Mouse (Mus musculus) left cerebral cortex, postnatal 10 days (tissue): ENCODE results near the gene Snapin. TPM values are rescaled to one million over a fixed set of nuclear protein-coding genes. Genes with fewer than 3 reads are reported as not detected.

Experiments used
- total RNA-seq, 2 experiments: library from RNA; stranded (reverse); gene quantifications; 2 replicates each; pipeline ENCODE4 v1.2.3; 2021

The Snapin gene
- total RNA-seq, 2 experiments from 2014 or later: 46.7 to 47.9 TPM

Other genes with a start within 250 kb of the Snapin start
- gene Creb3l4, start 247.5 kb downstream of the Snapin start, total RNA-seq: under 1 TPM in 1 of 2 experiments, not detected in 1; 0.24 TPM
- gene Slc39a1, start 242.9 kb downstream of the Snapin start, total RNA-seq: 10 to 100 TPM; 47.7 to 49.0 TPM
- gene Crtc2, start 236.9 kb downstream of the Snapin start, total RNA-seq: 10 to 100 TPM; 26.4 to 31.2 TPM
- 10 to 100 TPM; 25.2 to 27.1 TPM for gene Dennd4b, start 225.8 kb downstream of the Snapin start, total RNA-seq
- gene Gatad2b, start 197.9 kb downstream of the Snapin start, total RNA-seq: 10 to 100 TPM; 90.0 to 90.5 TPM
- 10 to 100 TPM; 11.5 to 12.1 TPM for gene Slc27a3, start 101.1 kb downstream of the Snapin start, total RNA-seq
- 10 to 100 TPM; 57.0 to 62.0 TPM for gene Ints3, start 57.4 kb downstream of the Snapin start, total RNA-seq
- 1 to 10 TPM; 3.4 to 4.3 TPM for gene Npr1, start 25.2 kb downstream of the Snapin start, total RNA-seq
- 100 to 1,000 TPM; 111 to 115 TPM for gene Ilf2, start 14.9 kb downstream of the Snapin start, total RNA-seq
- gene Chtop, start 18.5 kb upstream of the Snapin start, total RNA-seq: 100 to 1,000 TPM; 196 TPM
- gene S100a1, start 23.4 kb upstream of the Snapin start, total RNA-seq: 10 to 100 TPM; 54.7 to 62.3 TPM
- 10 to 100 TPM; 20.5 to 23.9 TPM for gene S100a13, start 23.4 kb upstream of the Snapin start, total RNA-seq
- gene S100a14, start 35.8 kb upstream of the Snapin start, total RNA-seq: not detected
- 10 to 100 TPM; 73.7 to 83.6 TPM for gene S100a16, start 46.2 kb upstream of the Snapin start, total RNA-seq
- 1 to 10 TPM; 1.7 to 1.8 TPM for gene S100a3, start 69.5 kb upstream of the Snapin start, total RNA-seq
- not detected for gene S100a2, start 99.2 kb upstream of the Snapin start, total RNA-seq
- not detected for gene Gm42674, start 110.9 kb upstream of the Snapin start, total RNA-seq
- 1 to 10 TPM; 7.1 to 8.1 TPM for gene S100a4, start 112.7 kb upstream of the Snapin start, total RNA-seq
- gene S100a5, start 117.5 kb upstream of the Snapin start, total RNA-seq: not detected
- 10 to 100 TPM; 24.2 to 31.1 TPM for gene S100a6, start 121.8 kb upstream of the Snapin start, total RNA-seq
- gene S100a7a, start 163.0 kb upstream of the Snapin start, total RNA-seq: 1 to 10 TPM in 1 of 2 experiments, under 1 TPM in 1; 0.71 to 2.1 TPM
- gene S100a8, start 177.9 kb upstream of the Snapin start, total RNA-seq: under 1 TPM in 1 of 2 experiments, not detected in 1; 0.79 TPM
- not detected for gene S100a9, start 204.7 kb upstream of the Snapin start, total RNA-seq
- gene Pglyrp4, start 235.9 kb upstream of the Snapin start, total RNA-seq: not detected